Mouse (Mus musculus): ENCODE data around the gene Ephx3.

- TF ChIP-seq CTCF (IDR thresholded peaks at IDR 0.05; ENCODE audit: low read depth) (no peak), EP300 (IDR thresholded peaks at IDR 0.05; ENCODE audit: low read depth) (no peak)
Measured at GRCm38 (mm10) chr17:32176919-32177318, 12.4 kb downstream of the Ephx3 start.
